Mouse (Mus musculus): ENCODE results near the gene Pik3r2.

- TF ChIP-seq EP300 (IDR thresholded peaks at IDR 0.05; ENCODE audit: insufficient read depth, low read depth, low read length) (no peak), POLR2A (IDR thresholded peaks at IDR 0.05; ENCODE audit: insufficient read depth, low read length) (no peak), CTCF (IDR thresholded peaks at IDR 0.05; ENCODE audit: low read depth, low read length) (no peak)
Observed at GRCm38 (mm10) chr8:70742981-70743655, 33.4 kb downstream of the Pik3r2 start.

Data from ES-Bruce4 (cell line).